Mouse (Mus musculus): Measurements from ENCODE around the gene Rragd. TPM values are rescaled to one million over a fixed set of nuclear protein-coding genes. Genes with fewer than 3 reads are reported as not detected.
"Not testable (repeated sequence)": the region's sequence is repeated elsewhere in the genome, so short reads cannot be mapped to it uniquely, and the experiment has no call there.

Rragd gene
- polyA plus RNA-seq, 1 experiment from 2014 or later: 22.5 TPM

- 90% methylated on average over 19 of the region's 19 CpGs for WGBS
- not testable (repeated sequence) for H3K27ac ChIP-seq (replicated peaks); DNase-seq (ENCODE audit: low spot score); H3K9me3 ChIP-seq; H3K4me3 ChIP-seq; H3K27me3 ChIP-seq (replicated peaks; ENCODE audit: low read depth, poor library complexity, severe bottlenecking); H3K36me3 ChIP-seq (replicated peaks); H3K4me1 ChIP-seq
These were observed 18.2 kb upstream of the Rragd start for GRCm38 (mm10) chr4:32964619-32965018.

GRCm38 (mm10) chr4:32977331-32977730 lies 5.5 kb upstream of the Rragd start:
- Histone ChIP-seq H3K9me3 (peaks cover 17% of the 10 kb centered on the region), H3K4me1 (peaks cover 12% of the 10 kb centered on the region), H3K4me3 (no peak overlapping the region), H3K27me3 (replicated peaks; ENCODE audit: low read depth, poor library complexity, severe bottlenecking) (peaks cover 19% of the 10 kb centered on the region), H3K27ac (replicated peaks) (no peak overlapping the region), H3K36me3 (replicated peaks) (no peaks in the 10 kb centered on the region)
- WGBS: 90% methylated on average over 4 of the region's 4 CpGs
- DNase-seq (ENCODE audit: low spot score): no peak

- 49% methylated on average over 3 of the region's 3 CpGs for WGBS
- Histone ChIP-seq H3K36me3 (replicated peaks) (no peaks in the 10 kb centered on the region), H3K4me3 (no peak overlapping the region), H3K9me3 (no peaks in the 10 kb centered on the region), H3K4me1 (peaks cover 35% of the 10 kb centered on the region), H3K27ac (replicated peaks) (no peak overlapping the region), H3K27me3 (replicated peaks; ENCODE audit: low read depth, poor library complexity, severe bottlenecking) (peaks cover 22% of the 10 kb centered on the region)
- DNase-seq (ENCODE audit: low spot score): no peak
These were observed 2.8 kb upstream of the Rragd start for GRCm38 (mm10) chr4:32980061-32980460.

GRCm38 (mm10) chr4:32981617-32982016 lies 1.2 kb upstream of the Rragd start:
- Histone ChIP-seq H3K4me1 (peaks cover 49% of the 10 kb centered on the region), H3K27me3 (replicated peaks; ENCODE audit: low read depth, poor library complexity, severe bottlenecking) (peaks cover 22% of the 10 kb centered on the region), H3K4me3 (peak overlapping the region; percentile 95; the same call in 1 of the 2 replicates), H3K9me3 (no peaks in the 10 kb centered on the region), H3K36me3 (replicated peaks) (no peaks in the 10 kb centered on the region), H3K27ac (replicated peaks) (peak overlapping the region; percentile 97; the same call in 1 of the 2 replicates)
- no peak for DNase-seq (ENCODE audit: low spot score)
- 14% methylated on average over 5 of the region's 5 CpGs for WGBS

- peaks cover 22% of the 10 kb centered on the region for H3K27me3 ChIP-seq (replicated peaks; ENCODE audit: low read depth, poor library complexity, severe bottlenecking)
- H3K4me1 ChIP-seq: peaks cover 53% of the 10 kb centered on the region
- DNase-seq (ENCODE audit: low spot score): peak; percentile 44
- no peaks in the 10 kb centered on the region for H3K36me3 ChIP-seq (replicated peaks)
- H3K4me3 ChIP-seq: peak overlapping the region; percentile 95
- 3% methylated on average over 15 of the region's 15 CpGs for WGBS
- peak overlapping the region; percentile 97 for H3K27ac ChIP-seq (replicated peaks)
- H3K9me3 ChIP-seq: no peaks in the 10 kb centered on the region
These were observed 659 bp upstream of the Rragd start for GRCm38 (mm10) chr4:32982041-32982715.

- Histone ChIP-seq H3K4me3 (peak overlapping the region; percentile 95), H3K4me1 (peaks cover 53% of the 10 kb centered on the region), H3K27ac (replicated peaks) (peak overlapping the region; percentile 97), H3K9me3 (no peaks in the 10 kb centered on the region), H3K36me3 (replicated peaks) (no peaks in the 10 kb centered on the region), H3K27me3 (replicated peaks; ENCODE audit: low read depth, poor library complexity, severe bottlenecking) (peaks cover 22% of the 10 kb centered on the region)
- WGBS: under 1% methylated on average over 94 of the region's 94 CpGs
- peak; percentile 79 for DNase-seq (ENCODE audit: low spot score)
These were observed 629 bp downstream of the Rragd start for GRCm38 (mm10) chr4:32983176-32984155.

GRCm38 (mm10) chr4:32984242-32984641 lies 1.4 kb downstream of the Rragd start:
- Histone ChIP-seq H3K27me3 (replicated peaks; ENCODE audit: low read depth, poor library complexity, severe bottlenecking) (peaks cover 22% of the 10 kb centered on the region), H3K4me3 (peak overlapping the region; percentile 95), H3K36me3 (replicated peaks) (no peaks in the 10 kb centered on the region), H3K27ac (replicated peaks) (peak overlapping the region; percentile 97), H3K4me1 (peaks cover 53% of the 10 kb centered on the region), H3K9me3 (no peaks in the 10 kb centered on the region)
- DNase-seq (ENCODE audit: low spot score): peak; percentile 37
- WGBS: under 1% methylated on average over 13 of the region's 13 CpGs

- Histone ChIP-seq H3K27ac (replicated peaks) (peak overlapping the region; percentile 97), H3K36me3 (replicated peaks) (no peaks in the 10 kb centered on the region), H3K9me3 (no peaks in the 10 kb centered on the region), H3K4me1 (peaks cover 53% of the 10 kb centered on the region), H3K27me3 (replicated peaks; ENCODE audit: low read depth, poor library complexity, severe bottlenecking) (peaks cover 22% of the 10 kb centered on the region), H3K4me3 (peak overlapping the region; percentile 95)
- DNase-seq (ENCODE audit: low spot score): peak; percentile 60
- WGBS: 7% methylated on average over 13 of the region's 13 CpGs
These were observed 2.2 kb downstream of the Rragd start for GRCm38 (mm10) chr4:32984801-32985675.

- peak overlapping the region; percentile 97 for H3K27ac ChIP-seq (replicated peaks)
- WGBS: 7% methylated on average over 3 of the region's 3 CpGs
- peaks cover 53% of the 10 kb centered on the region for H3K4me1 ChIP-seq
- H3K27me3 ChIP-seq (replicated peaks; ENCODE audit: low read depth, poor library complexity, severe bottlenecking): peaks cover 19% of the 10 kb centered on the region
- peak; percentile 29 for DNase-seq (ENCODE audit: low spot score)
- H3K9me3 ChIP-seq: no peaks in the 10 kb centered on the region
- peak overlapping the region; percentile 95 for H3K4me3 ChIP-seq
- no peaks in the 10 kb centered on the region for H3K36me3 ChIP-seq (replicated peaks)
These were observed 2.8 kb downstream of the Rragd start for GRCm38 (mm10) chr4:32985684-32986083.

- no peaks in the 10 kb centered on the region for H3K36me3 ChIP-seq (replicated peaks)
- no peaks in the 10 kb centered on the region for H3K9me3 ChIP-seq
- H3K4me1 ChIP-seq: peaks cover 44% of the 10 kb centered on the region
- peaks cover 6% of the 10 kb centered on the region for H3K27me3 ChIP-seq (replicated peaks; ENCODE audit: low read depth, poor library complexity, severe bottlenecking)
- DNase-seq (ENCODE audit: low spot score): no peak
- no peak overlapping the region for H3K4me3 ChIP-seq
- no peak overlapping the region for H3K27ac ChIP-seq (replicated peaks)
- WGBS: 53% methylated on average over 3 of the region's 3 CpGs
These were observed 4.2 kb downstream of the Rragd start for GRCm38 (mm10) chr4:32987006-32987405.

GRCm38 (mm10) chr4:32989346-32989745 lies 6.5 kb downstream of the Rragd start:
- H3K4me1 ChIP-seq: peaks cover 25% of the 10 kb centered on the region
- DNase-seq (ENCODE audit: low spot score): no peak
- H3K27me3 ChIP-seq (replicated peaks; ENCODE audit: low read depth, poor library complexity, severe bottlenecking): no peaks in the 10 kb centered on the region
- H3K36me3 ChIP-seq (replicated peaks): peaks cover 5% of the 10 kb centered on the region
- H3K4me3 ChIP-seq: no peak overlapping the region
- WGBS: 87% methylated on average over 2 of the region's 2 CpGs
- no peak overlapping the region for H3K27ac ChIP-seq (replicated peaks)
- H3K9me3 ChIP-seq: 0 out of 2 replicates have a peak, but pooled peaks cover 3% of the 10 kb centered on the region

GRCm38 (mm10) chr4:32994168-32994567 lies 11.3 kb downstream of the Rragd start:
- WGBS: 78% methylated on average over 3 of the region's 3 CpGs
- H3K9me3 ChIP-seq: 0 out of 2 replicates have a peak, but pooled peaks cover 3% of the 10 kb centered on the region
- peaks cover 22% of the 10 kb centered on the region for H3K36me3 ChIP-seq (replicated peaks)
- H3K27ac ChIP-seq (replicated peaks): no peak overlapping the region
- no peaks in the 10 kb centered on the region for H3K4me1 ChIP-seq
- DNase-seq (ENCODE audit: low spot score): no peak
- no peak overlapping the region for H3K4me3 ChIP-seq
- H3K27me3 ChIP-seq (replicated peaks; ENCODE audit: low read depth, poor library complexity, severe bottlenecking): no peaks in the 10 kb centered on the region
